Mouse (Mus musculus) right cerebral cortex, postnatal 14 days (tissue): ENCODE results near the gene Csrp2.

Experiments
- DNase-seq: peaks from one replicate; pipeline ENCODE4 v3.0.0; 2022

The Csrp2 gene

DNA sequence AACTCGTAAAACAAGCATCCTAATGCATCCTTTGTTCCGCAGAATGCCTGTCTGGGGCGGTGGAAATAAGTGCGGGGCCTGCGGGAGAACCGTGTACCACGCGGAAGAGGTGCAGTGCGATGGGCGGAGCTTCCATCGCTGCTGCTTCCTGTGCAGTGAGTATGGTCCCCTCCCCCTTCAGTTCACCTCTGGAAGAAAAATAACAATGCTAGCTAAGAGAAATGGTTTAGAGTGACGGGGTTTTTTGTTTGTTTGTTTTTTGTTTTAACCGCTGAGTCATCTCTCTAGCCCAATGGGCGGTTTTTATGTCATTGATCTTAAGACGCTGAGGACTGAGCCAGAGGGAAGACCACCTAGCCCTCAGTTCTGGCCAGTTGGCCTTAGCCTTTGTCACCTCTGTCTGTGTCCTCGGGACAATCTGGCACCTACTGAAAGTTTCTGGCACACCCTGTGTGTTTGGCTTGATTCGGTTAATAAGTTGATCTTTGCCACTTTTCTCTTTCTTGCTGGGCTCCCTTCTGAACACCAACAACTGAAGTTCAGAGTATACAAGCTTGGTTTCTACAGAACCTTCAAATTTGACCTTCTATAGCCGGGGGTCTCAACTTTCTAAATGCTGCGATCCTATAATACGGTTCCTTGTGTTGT, 12.4 kb downstream of the Csrp2 start:
- DNase-seq: no peak

DNA sequence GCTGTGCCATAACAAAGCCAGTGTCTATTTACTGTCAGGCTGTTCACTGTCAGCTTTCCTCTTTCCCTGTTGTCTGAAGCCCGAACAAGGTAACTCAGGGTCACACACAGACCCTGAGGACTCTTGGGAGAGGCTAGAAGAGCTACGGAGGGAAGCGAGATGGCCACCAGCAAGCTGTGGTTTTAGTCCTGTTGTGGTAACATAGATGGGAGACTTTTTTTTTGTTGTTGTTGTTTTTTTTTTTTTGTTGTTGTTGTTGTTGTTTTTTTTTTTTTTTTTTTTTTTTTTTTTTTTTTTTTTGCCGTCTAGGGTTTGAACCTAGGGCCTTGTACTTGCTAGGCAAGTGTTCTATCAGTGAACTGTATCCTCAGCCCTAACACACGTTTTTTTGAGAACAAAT, 14.0 kb downstream of the Csrp2 start:
- no peak for DNase-seq

DNA sequence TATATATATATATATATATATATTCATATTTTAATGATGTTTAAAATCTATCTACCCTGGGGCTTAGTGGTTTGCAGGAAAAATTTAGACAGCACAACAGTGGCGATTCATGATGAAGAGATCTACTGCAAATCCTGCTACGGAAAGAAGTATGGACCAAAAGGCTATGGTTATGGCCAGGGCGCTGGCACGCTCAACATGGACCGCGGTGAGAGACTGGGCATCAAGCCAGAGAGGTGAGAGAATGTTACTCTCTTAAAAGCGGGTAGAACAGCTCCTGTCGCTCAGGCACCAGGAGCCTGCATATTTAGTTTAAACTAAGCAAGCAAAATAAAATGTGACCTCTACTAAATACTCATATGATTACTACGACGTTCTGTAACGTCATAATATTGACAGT, 15.5 kb downstream of the Csrp2 start:
- DNase-seq: no peak

DNA sequence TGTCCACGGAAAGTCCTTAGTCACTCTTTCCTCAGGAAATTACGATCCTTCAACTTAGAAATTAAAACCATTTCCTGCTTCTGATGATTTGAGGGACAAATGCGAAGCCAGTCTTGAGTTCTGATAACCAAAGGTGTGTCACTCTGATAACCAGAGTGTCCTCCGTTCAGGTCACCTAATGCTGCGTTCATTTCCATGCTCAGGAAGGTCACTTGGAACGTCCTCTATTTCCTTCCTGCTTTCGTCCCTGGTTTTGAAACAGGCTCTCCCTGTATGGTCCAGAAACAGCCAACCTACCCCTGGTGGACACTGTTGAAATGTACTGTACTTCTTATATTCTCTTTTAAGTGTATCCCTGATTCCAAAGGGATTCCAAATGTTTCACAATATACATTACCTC, 16.1 kb downstream of the Csrp2 start:
- no peak for DNase-seq

DNA sequence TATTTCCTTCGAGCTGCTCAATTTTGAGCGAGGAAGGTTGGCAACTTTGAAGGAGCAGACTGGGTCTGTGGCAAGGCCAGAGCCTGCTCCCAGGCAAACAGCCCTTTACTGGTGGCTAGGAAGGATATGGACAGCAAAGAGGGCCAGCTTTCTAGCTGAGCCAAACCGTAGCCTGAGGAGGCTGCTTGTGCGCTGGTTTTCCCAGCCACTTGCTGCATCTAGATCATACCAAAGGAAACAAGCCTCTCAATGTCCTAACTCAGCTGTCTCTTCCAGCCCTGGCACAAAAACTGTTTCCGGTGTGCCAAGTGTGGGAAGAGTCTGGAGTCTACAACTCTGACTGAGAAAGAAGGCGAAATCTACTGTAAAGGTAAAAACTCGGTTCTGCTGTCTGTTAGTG, 18.8 kb downstream of the Csrp2 start:
- DNase-seq: no peak

DNA sequence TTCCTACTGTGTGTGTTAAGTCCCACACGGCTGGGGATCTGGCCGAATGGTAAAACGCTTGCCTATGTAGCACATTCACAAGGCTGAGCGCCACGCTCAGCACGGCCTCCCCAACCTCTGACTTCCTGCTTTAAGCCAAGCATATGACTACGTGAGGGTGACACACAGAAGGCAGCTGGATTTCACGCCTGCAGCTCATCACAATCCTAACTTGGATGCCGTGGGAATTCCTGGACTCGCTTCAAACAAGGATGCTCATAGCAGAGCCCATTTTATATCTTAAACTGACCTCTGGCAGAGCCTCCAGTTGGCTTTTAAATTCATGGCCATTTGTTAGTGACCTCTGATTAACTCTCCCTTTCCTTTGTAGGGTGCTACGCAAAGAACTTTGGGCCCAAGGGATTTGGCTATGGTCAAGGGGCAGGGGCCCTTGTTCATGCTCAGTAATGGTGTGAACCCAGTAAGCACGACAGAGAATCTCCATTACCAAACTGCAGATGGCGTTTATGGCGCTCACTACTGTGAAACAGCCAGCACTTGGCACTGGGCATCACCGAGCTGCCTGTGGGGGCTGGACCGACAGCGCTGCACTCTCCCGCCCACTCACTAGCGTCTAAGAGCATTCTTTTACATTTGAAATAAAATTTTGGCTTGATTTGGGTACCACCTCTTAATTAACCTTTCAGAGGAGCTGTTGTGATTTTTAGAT, 19.4 kb downstream of the Csrp2 start:
- DNase-seq: peak; percentile 39

DNA sequence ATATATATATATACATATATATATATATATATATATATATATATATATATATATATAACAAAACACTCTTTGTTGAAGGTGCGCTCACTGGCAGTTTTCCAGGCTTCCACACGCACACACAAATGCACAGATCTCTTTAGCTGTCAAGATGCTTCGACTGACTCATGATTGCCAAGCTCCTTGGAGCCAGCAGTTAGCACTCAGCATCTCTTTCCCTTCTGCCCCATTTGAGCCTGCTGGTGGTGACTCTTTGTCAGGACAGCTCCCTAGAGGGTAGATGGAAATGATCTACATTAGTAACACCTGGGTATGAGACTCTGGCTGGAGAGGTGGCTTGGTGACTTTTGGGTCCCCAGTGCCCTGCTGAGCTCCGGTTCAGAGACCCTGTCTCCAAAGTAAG, 20.1 kb downstream of the Csrp2 start:
- DNase-seq: no peak

DNA sequence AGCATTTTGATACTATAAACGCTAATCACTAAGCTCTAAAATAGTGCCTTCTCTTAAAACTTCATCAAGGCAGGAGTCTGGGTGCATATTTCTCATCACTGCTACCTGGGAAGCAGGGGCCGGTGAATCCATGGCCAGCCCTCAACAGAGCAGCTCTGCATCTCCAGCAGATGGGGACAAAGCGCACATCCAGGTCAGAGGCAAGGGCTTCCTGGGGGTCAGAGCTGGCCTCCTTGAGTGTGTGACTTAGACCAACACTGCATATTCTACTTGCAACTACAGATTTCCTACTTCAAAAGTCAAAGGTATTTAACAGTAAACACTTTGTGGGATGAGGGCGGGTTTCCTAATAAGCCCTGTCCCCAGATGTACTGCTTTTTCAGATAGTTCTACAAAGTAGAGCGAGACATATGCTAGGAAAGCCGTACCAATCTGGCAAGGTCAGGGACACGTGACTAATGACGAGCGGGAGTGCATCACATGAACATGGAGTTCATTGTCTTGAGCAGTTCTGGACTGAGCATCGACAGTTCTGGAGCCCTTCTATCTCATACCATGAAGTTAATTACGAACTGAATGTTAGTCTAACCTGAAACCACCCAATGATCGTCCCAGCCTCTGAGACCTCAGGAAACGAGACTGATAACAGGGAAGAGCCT, 21.3 kb downstream of the Csrp2 start:
- DNase-seq: no peak

DNA sequence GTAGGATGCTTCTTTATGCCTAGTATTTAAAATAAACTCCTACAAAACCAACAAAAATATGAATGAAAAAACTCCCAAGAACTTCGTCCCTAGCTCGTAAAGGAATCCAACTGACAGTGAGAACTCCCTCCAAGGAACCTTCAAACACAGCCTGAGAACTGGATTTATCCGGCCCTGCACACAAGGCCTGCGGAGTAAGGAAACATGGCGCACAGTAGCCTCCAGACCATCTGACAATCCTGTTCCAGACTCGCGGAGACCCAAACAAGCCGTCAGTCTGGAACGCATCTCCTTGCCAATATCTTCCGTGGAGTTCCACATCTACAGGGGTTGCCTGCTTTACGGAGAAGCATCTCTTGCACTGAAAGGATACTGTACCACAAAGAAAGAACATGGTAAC, 22.4 kb downstream of the Csrp2 start:
- no peak for DNase-seq

DNA sequence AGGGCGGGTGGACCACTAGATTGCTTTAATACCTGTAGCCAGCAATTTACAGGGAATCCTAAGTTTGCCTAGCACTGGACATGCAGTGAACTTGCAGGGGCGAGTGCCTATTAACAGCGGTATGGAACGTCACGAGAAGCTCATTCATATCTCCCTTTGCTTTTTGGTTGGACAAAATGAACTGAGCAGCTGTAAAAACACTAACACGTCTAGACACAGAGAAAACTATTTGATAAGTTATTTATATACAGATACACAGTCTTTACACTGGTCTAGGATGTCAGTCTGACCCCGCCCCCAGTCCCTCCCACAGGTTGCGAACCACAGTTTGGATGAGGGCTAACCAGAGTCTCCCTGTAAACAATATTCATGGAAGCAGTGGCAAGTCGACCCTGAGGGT, 23.2 kb downstream of the Csrp2 start:
- no peak for DNase-seq

DNA sequence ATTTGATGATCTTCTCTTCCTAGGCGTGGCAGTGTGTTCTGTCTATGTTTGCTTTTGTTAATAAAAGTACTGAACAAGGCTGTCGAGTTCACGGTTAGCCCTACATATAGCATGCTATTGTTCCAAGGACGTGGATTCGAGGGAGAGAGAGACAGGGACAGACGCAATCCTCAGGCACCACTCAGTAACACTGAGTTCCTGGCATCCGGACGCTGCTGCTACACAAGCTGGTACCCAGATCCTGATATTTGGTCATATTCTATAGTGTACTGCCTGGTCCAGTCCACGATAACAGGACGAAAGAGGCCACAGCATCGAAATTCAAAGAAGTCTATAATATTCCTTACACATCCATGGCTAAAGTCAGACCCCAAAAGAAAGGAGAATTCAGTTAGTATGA, 24.6 kb downstream of the Csrp2 start:
- no peak for DNase-seq

DNA sequence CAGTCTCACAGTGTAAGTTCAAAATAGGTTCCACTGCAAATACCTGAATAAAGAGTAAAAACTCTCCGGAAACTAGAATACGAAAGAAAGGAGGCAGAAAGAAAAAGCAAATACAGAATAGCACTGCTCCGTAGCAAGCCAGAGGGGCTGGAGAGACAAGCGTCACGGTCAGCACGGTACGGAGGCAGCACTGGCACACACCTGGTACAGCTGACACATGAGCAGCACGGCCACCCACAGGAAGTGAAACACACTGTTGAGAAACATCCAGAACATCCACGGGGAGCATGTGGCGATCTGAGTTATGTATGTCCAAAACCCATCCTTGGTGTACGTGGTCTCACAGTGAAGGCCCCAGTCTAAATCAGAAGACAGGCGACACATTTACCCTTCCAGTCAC, 26.4 kb downstream of the Csrp2 start:
- no peak for DNase-seq

DNA sequence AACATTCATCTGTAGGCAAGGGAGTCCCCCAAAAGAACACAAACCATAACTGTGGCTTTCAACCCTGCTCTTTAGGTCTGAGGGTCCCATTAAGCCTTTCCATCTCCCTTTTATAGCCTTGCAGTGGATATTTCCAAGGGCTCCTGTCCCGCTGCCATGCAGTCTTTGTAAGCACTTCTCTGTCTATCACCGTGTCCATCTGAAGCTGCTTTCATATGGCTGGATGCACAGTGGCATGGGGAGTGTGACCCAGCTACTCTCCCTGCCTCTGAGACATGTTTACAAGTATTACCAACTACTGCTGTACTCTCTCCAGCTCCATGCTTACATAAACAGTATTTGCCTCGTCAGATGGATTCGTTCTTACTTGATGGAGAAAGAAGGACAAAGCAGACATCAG, 28.0 kb downstream of the Csrp2 start:
- DNase-seq: no peak

DNA sequence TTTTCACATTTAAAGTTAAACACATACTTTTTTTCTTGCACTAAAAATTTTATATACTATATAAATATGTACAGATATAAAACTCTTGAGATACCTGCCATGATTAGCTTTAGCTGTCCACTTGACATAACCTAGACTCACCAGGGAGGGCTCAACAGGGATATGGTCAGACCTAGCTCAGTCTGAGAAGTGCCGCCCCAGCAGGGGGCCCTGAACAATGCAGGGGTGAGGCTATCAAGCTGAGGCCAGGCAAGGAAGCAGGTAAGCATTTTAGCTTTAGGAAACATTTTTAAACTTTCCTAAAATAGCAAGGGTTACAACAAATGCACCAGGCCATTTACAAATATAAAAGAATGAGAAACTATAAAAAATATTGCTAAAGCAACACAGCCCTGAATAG, 31.5 kb downstream of the Csrp2 start:
- no peak for DNase-seq

DNA sequence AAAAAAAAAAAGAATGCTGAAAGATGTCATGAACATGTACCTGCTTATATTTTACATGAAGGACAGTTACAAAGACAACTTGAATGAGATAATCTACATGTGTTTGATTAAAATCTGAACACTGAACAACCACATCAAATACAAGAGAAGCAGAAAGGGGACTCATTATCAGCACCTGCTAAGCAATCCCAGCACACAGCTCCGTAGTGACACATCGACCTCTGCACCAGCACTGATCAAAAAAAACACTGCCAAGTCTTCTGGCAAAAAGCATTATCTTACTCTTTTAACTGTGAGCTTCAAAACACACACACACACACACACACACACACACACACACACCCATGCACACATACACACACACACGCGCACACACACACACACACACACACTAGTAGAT, 32.2 kb downstream of the Csrp2 start:
- DNase-seq: no peak

DNA sequence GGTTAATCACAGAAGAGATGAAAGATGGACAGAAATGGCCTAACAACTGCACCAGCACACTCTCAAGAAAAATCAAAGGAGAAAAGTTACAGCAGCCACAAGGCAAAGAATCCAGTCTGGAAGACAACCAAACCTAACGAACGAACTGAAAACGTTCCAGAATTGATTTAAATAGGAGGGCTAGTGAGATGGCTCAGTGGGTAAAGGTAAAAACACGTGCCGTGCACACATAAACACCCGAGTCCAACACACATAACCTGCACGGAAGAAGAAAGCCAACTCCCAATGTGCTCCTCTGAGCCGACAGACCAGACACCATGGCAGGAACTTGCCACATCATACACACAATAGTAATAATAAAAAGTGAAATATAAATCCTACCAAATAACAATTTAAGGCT, 32.7 kb downstream of the Csrp2 start:
- no peak for DNase-seq

DNA sequence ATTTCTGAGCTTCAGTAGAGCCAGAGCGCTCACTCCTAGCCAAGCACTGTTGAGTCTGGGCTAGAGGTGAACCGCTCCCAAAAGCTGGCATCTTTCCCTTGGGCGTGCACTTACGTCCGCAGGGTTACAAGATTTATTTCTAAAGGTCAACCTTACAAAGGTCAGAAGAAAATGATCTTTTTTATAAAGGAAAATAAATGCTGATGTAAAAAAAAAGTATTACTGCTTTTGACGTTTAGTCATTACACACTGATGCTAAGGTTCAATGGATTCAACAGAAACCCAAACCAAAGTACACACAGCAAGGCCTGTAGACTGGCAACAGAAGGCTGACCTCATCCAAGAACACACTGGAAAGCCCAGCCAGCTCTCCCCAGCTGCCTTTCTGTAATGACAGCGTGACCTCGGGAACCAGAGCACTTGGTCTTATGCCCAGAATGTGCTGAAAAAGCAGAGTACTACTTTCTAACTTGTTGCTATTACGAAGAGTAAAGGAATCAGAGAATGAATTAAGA, 33.4 kb downstream of the Csrp2 start:
- DNase-seq: no peak

DNA sequence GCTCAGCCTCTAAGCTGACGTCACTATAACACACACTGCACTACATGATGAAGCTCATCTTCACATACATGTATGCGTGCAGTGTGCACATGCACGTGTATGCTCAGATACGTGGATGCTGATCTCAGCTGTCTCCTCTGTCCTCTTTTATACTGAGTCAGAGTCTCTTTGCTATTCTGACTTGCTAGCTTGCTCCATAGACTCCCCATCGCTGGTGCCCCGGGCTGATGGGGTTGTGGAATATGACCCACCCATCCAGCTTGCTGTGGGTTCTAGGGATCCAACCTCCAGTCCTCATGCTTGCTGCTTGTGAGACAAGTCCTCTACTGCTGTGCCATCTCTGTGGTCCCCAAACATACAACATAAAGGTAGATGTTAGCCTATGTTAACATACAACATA, 39.3 kb downstream of the Csrp2 start:
- DNase-seq: no peak

DNA sequence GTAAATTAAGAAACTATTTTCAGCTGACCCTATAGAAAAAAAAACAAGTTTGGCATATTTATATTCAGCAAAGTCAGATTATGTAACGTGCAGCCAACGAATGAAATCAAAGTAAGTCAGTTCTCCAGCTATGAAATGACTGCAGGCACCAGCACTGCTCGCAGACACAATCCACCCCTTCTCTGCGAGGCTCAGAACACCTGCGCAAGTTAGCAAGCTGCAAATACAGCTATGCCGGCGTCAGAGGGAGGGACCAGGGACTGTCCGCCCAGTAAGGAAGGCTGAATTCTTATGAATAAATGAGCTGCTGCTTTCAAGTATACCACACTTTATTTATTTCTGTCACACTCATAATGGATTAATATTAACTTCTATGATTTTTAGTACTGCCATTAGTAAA, 40.2 kb downstream of the Csrp2 start:
- DNase-seq: no peak

DNA sequence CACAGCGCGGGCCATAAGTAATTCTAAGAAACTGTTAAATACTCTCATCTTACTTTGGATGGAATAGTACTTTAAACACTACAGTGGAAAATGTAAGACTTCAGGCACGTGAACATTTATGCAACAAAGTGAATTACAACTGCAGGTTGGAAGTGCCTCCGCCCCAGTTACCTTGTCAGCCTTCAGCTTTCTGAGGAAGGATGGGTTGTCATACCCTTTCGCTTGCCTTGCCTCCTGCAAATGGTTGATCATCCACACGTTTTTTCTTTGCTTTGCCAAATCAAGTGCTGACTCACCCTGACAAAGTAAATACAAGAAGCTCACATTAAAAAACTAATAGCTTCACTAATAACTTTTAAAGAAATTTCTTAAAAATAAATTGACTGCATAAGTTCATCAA, 41.3 kb downstream of the Csrp2 start:
- DNase-seq: no peak

DNA sequence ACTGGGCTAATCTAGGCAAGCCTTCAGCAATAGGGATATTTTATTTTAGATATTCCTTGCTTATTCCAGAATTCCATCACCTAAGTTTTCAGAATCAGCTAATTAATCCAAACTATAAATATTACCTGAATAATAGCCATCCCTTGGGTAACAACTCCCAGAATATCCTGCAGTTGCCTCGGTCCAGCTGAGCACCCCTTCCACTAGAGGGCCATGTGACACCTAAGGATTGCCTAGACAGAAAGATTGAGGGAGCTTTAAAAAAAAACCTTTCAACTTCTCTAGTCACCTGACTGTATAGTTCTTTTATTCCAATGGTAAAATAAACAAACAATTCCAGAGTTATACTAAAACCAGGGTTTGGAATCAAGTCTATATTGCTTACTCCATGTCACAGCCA, 42.6 kb downstream of the Csrp2 start:
- DNase-seq: no peak

DNA sequence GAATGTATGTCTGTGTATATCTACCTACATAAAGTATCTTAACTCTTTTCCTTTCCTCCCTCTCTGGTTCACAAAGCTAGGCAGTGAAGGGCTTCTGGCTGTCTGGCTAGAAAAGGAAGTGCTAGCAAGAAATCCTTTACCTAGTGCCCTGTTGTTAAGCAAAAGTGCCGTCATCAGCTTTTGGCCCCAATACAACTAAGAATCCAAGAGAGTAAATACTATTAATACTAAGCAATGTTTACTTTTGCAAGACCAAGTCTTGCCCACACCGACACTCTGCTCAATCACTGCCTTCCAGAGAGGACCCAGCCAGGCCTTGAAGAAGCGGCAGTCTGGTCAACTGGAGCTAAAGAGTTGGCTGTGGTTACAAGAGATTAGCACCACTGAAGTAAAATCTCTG, 51.5 kb downstream of the Csrp2 start:
- DNase-seq: no peak

DNA sequence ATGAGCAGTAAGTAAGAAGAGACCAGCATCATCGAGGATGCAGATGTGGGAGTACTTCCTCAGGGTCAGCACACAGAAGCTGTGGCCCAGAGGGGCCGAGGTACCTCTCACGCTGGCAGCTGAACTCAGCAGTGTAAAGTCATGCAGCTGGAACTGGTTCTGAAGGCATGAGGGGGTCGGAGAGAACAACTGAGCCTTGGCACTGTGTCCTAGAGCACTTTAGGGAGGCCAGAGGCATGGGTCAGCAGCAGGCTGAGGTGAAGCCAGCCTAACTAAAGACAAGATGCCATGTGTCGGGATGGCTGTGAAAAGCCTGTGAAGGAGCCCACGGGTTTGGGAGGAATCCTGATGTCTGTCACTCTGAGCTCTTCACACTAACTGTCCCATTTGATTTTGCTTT, 51.9 kb downstream of the Csrp2 start:
- no peak for DNase-seq

DNA sequence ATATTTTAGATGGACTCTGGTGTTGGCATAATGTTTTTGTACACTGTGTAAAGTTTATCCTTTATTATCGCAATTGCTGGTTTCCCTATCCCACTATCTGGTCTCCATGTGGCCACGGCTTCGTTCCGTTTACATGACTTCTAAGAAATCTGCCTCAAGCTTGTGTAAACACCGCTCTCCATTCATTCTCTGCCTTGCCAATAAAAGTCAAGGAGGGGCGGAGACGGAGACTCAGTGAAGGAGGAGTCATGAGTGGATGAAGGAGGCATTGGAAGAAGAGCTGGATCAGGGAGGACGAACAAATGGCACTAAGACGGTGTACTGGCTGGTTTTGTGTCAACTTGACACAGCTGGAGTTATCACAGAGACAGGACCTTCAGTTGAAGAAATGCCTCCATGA, 52.4 kb downstream of the Csrp2 start:
- DNase-seq: no peak
